Mouse (Mus musculus): ENCODE data around the gene Itih1.

Gene Itih1

DNA sequence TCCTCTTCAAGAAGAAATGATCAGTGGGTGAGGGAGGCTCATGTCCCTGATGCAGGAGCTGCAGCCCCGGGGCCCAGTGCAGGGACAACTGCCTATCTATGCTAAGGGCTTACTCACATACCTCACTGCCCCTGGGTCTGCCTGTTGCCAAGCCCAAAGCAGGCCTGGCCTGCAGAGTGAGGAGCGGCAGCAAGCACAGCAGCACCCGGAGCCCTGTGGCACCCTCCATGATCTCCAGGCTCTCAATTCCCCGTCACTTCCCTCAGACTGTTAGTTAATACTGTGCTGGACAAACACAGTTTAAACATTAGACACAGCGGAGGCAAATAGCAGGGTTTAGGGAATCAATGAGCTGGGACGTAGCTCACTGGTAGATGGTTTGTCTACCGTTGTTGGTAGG, at the start of gene Itih1:
Gene Itih1 (minus strand): TSS at position 252 of the 400 bp plus-strand sequence.
- no peak for DNase-seq

DNA sequence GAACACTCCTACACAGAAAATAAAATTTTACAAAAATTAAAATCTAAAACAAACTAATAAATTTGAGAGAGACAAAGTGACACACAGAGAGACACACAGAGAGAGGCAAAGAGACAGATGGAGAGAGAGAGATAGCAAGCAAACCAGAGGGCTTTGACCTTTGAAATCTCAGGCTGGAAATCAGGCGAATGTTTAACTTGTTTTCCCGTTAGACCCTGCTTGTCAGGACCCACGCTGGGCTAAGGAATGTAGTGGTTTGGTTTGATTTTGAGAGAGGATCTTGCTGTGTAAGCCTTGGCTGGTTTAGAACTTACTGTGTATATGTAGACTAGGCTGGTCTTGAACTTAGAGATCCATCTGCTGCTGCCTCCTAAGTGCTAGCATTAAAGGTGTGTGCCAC, 33.1 kb upstream of the Itih1 start:
- no peak for DNase-seq

DNA sequence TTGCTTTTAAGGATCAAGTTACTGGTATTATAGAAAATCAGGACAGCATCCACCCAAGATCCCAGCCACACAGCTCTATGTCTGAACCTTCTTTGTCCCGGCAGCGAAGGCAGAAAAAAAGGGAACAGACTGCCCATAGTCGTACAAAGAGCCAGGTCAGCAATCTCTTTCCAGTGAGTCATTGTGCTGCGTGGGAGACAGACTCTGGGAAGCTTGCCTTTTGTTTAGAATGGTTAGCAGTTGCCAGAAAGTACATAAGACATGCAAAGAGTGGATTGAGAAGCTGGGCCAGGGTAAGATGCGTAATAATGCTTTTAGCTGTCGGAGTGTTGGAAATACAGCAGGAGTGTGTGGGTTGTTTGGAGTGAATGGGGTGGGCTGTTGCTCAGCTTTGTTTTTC, 31.1 kb upstream of the Itih1 start:
- no peak for DNase-seq

DNA sequence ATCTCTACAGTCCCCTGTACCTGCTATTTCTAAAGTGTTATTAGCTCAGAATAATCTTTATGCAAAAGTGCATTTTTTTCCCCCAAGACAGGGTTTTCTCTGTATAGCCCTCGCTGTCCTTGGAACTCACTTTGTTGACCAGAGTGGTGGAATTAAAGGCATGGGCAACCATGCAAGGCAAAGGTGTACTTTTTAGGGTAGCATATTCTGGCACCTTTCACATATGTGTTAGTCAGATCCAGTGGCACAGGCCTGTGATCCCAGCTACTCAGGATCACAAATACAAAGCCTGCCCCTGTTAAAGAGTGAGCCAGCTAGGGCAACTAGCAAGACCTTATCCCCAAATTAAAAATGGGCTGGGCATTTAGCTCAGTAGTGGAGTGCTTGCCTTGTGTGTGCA, 17.3 kb upstream of the Itih1 start:
- no peak for DNase-seq

DNA sequence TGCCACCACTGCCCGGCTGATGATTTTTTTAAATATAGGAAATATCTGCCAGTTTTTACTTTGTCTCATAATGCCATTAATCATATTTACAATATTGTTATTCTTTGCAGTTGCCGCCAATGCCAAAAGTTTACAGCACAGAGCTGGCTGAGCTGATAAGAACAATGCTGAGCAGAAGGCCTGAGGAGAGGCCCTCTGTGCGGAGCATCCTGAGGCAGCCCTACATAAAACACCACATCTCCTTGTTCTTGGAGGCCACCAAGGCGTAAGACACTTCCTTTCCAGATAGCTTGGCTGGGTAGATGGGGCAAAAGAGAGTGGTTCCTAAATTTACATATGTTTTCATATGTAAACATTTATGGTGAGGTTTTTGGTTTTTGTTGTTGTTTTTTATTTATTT, 15.9 kb upstream of the Itih1 start:
- DNase-seq = no peak

DNA sequence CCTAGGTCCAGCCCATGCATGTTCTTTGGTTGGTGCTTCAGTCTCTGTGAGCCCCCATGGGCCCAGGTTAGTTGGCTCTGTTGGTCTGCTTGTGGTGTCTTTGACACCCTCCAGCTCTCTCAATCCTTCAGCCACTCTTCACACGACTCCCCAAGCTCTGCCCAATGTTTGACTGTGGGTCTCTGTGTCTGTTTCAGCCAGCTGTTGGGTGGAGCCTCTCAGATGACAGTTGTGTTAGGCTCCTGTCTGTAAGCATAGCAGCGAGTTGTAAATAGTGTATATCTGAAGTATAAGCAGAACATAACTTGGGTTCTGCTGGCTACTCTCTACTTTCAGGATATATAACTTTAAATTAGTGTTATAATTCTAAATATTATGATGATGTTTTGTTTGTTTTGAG, 15.4 kb upstream of the Itih1 start:
- no peak for DNase-seq

DNA sequence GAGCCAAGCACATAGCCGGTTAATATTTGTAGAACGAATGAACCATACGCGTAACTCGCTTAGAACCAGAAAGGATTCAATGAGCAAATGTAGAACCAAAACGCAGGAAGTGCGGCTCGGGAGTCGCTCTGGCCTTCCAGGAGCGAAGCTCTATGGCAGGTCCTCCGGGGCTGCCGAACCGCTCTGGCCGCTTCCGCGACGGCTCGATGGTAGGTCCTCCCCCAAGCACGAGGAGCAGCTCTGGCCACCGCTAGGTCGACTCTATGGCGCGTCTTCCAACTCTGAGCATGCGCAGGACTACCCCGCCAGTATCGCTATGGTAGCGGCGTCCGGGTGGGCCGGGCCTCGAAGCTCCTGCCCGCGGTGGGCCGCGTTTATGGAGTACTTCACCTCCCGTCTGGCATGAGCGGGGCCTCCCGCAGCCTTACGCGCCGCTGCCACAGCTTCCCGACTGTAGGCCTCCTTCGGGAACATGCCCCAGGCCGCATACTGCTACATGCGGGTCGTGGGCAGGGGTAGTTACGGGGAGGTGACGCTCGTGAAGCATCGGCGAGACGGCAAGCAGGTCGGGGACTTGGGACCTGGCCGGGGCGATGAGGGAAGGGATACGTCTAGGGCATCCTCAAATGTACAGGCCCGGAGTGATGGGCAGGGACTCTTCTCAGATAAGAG, 8.2 kb upstream of the Itih1 start, which contains the start of gene Nek4:
Gene Nek4 (plus strand): TSS at position 224 of the 672 bp plus-strand sequence.
- peak; percentile 94 for DNase-seq

DNA sequence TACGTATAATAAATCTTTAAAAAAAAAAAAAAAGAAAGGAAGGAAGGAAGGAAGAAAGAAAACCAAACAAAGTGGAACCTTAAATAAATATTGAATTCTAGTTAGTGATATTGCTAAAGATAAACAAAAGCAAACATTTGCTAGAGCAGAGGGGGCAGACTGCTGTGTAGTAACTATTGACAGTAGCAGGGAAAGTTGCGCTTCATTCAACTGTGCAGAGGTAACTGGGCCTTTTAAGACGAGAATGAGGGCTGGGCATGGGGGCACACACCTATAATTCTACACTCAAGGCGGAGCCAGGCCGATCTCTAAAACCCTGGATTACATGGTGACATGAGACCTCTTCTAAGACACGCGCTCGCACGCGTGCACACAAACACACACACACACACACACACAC, 6.9 kb upstream of the Itih1 start:
- DNase-seq = no peak

DNA sequence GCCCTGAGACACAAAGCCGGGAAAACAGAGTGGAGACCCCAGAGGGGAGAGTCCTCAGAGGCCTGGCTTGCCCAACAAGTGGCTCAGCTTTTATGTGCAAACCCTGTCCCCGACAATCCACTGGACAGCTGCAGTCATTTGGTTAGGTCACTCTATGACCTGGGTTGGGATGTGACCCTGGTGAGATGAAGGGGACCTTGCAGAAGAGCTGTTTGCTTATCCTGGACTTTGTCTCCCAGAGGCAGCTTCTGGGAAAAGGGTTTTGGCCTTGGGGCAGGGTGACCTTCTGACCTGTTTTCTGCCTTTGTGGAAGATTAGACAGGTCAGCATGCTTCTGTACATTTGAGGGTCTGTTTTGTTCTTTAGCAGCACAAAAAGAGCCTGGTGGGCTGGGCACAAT, 1.7 kb upstream of the Itih1 start:
- DNase-seq = no peak

DNA sequence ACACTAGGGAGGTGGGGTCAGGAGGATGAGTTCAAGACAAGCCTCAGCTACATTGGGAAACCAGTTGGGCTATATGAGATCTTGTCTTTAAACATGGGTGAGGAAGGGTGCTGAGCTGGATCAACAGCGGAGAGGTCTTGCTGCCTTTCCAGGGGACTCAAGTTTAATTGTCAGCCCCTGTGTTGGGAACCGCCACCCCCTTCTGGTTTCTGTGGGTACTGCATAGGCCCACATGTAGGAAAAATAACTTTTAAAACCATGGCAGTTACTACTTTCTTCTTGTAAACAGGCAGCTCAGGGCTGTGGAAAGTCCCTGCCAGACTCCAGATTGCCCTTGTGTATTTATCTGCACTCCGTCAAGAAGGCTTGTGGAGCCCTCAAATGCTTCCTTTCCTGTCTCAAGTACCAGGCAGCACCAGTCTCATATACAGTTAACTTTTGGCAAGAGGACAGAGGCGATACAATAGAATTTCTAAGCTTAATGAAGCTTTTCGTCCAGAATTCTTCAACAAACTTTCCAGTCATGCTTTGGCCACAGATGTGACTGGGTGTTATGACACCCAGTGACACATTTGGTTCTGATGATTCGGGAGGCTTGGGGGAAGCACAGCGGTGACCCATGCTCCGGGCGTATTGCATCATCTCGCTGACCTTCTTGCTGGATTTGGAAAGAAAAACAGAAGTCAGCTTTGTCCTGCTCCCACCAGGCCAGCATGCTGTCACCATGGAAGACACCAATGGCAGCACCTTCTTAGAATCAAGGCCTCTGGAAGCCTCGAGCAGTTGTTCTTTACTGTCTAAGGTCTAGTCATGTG, 978 bp upstream of the Itih1 start:
- DNase-seq = peak; percentile 76

DNA sequence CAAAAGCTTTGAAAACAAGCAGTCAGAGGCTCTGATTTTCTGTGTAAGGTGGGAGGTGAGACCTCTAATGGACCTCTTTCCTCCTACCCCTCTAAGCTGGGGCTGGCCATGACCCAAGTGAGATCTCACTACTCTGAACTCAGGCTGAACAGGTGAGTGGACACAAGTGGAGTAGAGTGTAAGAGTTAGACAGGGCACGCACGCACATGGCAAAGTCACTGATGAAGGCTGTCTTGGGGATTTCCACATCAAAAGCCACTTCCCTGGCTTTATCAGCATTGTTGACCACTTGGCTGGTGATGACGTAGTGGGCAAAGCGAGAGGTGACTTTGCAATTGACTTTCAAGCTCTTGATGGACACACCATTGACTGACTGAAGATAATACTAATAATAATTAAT, 835 bp downstream of the Itih1 start:
- DNase-seq = no peak

DNA sequence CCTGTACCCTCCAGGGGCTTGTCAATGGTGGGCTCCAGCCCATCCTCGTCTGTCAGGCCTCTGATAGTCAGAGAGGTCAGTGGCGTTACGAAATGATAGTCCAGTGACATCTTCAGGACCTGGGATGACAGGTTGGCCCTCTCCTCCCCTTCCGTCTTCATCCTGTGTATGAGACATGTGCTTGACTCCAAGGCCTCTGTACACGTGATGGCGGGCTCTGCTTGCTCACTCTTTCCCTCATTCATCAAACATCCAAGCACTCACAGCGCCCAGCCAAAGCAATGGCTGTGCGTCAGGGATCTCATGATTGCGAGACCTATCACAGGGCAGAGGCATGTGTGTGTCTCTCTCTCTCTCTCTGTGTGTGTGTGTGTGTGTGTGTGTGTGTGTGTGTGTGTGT, 9.7 kb downstream of the Itih1 start:
- no peak for DNase-seq

DNA sequence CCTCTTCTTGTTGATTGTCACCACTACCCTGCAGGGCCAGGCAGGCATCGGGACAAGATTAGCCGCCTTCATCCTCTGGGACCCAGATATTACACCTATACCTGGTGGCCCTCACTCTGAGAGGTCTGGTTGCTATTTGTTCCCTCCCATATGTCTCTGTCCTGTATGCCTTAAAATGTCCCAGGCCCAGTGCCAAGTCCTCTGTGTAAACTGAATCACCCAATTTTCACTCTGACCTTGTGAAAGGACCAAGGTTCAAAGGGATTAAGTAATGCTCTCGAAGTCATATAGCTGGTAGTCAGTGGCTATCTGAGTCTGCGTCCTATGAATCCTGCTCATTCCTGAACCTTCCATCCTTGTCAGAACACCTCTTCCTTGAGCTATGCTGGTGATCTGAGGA, 12.7 kb downstream of the Itih1 start:
- no peak for DNase-seq

DNA sequence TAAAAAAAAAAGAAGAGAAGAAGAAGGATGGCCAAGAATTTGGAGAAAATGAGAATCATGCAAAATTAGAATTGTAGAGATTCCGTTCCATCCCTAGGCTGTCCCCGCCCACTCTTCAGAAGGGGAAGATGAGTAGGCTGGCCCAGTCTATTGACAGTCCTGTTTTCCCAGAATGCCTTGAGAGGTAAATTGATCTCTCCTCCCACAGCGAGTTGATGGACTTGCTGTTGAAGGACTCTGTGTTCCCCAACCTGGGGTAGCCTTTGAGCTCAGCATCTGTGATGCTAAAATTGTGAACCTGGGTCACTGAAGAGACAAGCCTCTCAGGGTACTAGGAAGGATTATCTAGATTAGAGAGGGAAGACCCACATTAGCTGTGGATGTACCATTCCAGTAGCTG, 17.6 kb downstream of the Itih1 start:
- no peak for DNase-seq

DNA sequence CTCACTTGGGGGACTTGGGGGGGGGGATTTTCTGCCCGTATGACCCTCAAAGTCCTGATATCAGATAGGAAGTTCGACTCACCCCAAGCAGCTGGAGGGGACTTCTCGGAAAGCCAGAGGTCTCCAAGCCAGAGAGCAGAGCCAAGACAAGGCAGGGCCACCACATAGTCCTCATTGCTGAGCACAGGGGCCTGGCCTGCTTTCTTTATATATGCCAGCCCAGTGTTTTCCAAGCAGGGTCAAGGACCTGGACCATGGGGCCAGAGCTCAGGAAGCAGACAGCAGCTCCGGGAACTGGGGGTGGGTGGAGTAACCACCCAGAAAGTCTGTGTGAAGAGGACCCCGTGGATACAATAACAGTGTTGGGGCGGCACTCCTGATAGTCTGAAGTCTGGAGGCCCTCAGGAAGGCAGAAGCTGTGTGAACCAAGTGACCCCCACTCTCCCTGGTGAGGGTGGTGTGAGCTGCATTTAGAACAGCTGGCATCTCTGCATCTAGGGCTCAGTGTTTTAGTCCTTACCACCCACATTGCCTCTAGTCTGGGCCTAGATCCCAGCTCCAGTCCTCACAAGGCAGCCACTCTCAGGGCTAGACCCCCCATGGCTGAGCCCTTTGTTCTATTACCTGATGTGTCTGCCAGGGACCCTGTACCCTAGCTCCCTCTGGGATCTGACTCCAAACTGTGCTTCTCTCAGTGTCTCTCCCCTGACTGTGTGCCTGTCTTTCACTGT, 19.5 kb downstream of the Itih1 start, which contains the start of gene Itih3:
Gene Itih3 (minus strand): TSS at position 386 of the 731 bp plus-strand sequence.
- DNase-seq = peak; percentile 13

DNA sequence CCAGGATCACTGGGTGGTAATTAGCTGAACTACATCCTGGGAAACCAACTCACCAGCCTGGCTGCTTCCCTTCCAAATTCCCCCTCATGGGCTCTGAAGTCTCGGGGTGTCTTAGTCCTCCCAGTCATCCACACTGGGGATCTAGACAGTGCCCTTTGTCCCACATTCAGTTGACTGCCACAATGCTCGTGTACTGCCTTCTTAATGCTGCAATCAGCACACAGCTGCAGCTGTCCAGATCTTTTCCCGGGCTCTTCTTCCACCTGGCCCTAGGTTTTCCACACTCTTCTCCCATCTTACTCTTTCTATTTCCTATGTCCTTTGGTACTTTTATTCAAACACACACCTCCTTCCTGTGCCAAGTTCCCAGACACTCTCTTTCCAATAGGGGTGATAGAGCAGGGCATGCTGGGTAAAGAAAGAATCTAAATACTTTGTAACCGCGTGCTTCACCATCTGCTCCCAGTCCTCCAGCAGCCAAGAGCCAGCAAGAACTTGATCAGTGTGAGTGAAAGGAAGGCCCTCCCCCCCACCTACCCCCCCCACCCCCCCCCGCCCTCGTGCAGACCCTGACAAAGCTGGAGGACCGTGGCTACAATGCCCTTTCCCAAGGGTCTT, 20.9 kb downstream of the Itih1 start:
- no peak for DNase-seq

DNA sequence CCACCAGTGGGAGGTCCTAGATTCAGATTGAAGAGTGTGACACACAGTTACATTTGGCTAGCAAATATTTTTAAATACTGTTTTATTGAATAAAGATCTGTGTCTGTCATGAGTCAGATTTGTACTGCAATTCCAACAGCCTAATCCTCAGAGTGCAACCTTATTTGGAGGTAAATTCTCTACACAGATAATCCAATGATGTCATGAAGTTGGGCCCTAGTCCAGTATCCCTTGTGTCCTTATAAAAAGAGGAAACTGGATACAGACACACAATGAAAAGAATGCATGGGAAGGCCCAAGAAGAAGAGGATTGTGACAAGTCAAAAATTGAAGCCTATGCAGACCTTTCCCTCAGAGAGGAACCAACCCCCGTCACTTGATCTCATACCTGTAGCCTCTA, 26.6 kb downstream of the Itih1 start:
- no peak for DNase-seq

DNA sequence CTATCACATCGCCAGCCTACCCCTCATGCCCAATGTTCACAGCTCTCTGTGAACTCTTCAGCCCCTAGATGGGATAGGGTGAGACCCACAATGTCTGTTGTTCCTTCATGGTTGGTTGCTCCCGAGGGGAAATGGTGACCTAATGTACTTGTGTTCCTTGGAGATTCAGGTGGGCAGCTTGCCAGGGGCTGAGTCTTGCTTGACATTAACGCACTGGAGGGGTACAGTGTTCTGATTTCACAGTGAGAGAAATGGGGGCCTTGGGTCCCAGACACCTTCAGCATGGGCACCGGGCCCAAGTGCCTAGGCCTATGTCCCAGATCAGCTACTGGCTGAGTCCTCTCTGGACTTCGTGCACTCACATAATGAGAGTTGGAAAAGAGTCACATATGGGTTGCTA, 29.7 kb downstream of the Itih1 start:
- DNase-seq = no peak

DNA sequence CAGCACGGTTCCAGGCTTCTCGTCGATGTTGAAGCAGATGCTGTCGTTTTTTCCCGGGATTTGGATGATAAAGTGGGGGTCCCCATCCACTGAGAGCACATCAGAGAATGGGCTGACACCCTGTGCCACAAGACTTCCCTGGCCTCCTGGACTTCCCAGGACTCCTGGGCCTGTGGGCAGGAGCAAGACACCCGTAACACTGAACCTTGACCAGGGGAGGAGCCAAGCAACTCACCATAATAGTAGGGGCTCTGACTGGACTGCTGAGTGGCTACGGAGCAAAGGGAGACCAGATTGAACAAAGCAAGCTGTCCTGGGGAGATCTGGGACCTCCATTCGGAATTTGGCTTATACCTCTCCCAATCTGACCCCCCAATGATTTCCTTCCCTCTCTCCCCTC, 30.4 kb downstream of the Itih1 start:
- DNase-seq = no peak

DNA sequence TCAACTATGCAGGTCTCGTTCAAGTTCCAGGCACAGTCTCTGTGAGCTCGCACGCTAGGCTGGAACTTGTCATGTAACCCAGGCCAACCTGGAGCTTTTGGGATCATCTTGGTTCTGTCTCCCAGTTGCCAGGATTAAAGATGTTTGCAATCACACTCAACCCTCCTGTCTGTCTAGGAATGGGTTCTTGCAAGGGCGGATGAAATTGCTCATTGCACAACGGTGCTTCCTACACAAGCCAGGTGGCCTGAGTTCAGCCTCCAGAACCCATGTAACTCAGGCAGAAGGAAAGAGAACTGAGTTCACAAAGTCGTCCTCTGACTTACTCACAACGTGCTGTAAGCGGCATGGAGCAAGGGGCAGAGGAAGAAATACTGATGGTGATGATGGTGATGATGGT, 31.9 kb downstream of the Itih1 start:
- DNase-seq = no peak

DNA sequence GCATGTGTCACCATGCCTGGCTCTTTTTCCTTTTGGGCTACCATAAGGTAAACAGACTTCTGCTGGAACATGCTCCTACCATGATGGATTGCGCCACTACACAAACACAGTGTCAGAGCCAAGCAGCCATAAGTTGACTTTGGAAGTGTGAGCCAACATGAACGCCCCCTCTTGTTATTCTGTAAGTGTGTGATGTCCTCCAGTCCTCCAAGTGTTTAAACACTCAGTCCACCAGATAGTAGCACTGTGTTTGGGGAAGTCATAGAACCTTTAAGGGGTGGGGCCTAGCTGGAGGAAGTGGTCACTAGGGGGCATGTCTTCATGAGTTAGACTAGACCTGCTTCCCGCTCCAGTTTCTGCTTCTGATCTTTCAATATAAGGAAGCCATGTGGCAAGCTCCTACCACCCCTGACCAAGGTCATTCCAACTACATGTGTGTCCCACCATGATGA, 35.2 kb downstream of the Itih1 start:
- no peak for DNase-seq

DNA sequence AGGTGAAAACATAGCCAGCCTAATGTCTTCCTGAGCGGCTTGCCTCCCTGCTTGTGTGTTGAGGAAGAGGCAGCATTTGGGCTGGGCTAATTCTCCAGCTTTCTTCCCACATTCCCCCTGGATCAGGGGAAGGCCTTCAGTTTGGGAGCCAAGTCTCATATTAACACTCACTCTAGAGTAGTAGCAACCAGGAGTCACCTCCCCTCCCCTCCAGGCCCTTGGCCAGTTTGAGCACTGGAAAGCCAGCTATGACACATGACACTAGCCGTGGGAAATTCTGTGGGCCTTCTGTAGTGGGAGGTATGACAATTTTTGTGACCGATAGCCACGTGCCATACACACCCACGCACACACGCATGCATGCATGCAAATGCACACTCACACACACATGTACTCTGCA, 37.1 kb downstream of the Itih1 start:
- no peak for DNase-seq

DNA sequence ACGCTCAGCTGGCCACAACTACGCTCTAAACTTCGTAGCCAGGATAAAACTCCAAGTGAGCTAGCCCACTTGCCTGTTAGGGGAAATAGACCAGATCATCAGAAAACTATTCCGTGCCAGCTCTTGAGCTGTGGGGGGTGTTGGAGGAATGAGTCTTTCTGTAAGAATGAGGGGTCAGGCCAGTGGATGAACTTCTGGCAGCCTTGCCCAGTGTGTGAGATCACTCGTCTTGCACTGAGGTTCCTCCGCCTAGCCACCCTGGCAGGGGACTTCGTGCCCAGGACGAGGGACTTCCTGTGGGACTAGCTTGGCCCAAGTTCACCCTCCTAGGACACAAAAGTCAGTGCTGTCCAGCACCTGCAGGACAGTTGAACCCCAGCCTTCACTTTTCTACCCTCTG, 38.8 kb downstream of the Itih1 start:
- no peak for DNase-seq

All from right cerebral cortex, postnatal 4 days (tissue).